Mouse (Mus musculus) heart, postnatal 14 days (tissue): Measurements from ENCODE around the gene Lrrc49. TPM values are rescaled to one million over a fixed set of nuclear protein-coding genes. Genes with fewer than 3 reads are reported as not detected.
A peak's percentile ranks its signal among the peaks of the same experiment; 100 is the strongest.

Source experiments
- DNase-seq, 2 experiments: peaks; one replicate each; pipeline ENCODE4 v3.0.0; 2021 to 2022
- intact Hi-C: fragments of 180-260 bp; cut with DNase I; formaldehyde crosslinking; loops from one replicate; pipeline ENCODE4 v1.15.1; 2025
- total RNA-seq, 2 experiments: library from RNA; stranded (reverse); gene quantifications; 2 replicates each; pipeline ENCODE4 v1.2.3; 2021

Lrrc49 gene
- total RNA-seq, 2 experiments from 2014 or later, result 5.7 to 6.8 TPM

GRCm38 (mm10) chr9:60551238-60551637 is 136.7 kb downstream of the Lrrc49 start:
- no peak for DNase-seq
- intact Hi-C loops, result no loop called here

DNA sequence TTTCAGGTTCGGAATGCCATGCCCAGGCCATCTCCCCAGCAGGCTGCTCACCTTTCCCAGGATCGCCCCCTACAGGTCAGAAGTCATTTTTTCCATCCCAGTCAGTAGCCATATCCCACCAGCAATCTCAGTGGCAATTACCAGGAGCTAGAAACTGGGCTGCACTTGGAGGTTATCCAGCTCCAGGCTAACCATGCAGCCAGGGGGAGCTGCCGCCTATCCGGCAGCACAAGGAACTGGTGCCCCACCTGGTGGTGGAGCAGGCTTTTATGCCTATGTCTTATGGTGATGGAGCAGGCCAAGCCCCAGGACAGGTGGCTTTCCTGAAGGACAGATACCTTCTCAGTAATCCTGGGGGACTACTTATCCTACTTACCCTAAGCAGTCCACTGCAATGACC is 139.8 kb downstream of the Lrrc49 start:
- intact Hi-C loops, result loop anchor here (2.0 kb wide), 1 partner anchor 303 kb away; no protein-coding TSS in a partner anchor
- peak; percentile 52 to 66 for DNase-seq

DNA sequence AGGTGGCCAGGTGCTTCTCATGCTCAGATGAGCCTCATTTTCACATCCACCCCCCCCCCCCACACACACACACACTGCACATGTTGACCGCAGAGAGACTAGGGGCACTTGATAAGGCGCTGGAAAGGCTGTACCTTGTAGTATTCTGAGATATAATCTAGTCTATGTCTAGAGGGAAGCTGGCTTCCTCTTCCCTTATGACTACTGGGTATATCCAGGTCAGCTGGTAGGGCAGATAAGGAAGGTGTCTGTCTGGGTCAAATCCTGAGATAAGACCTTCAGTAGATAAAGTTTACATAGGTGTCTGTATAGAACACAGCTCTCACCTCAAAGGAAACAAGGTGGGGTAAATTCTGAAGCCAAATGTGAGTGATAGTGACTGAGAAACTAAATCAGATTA is 141.8 kb downstream of the Lrrc49 start:
- intact Hi-C loops, result no loop called here
- no peak for DNase-seq

DNA sequence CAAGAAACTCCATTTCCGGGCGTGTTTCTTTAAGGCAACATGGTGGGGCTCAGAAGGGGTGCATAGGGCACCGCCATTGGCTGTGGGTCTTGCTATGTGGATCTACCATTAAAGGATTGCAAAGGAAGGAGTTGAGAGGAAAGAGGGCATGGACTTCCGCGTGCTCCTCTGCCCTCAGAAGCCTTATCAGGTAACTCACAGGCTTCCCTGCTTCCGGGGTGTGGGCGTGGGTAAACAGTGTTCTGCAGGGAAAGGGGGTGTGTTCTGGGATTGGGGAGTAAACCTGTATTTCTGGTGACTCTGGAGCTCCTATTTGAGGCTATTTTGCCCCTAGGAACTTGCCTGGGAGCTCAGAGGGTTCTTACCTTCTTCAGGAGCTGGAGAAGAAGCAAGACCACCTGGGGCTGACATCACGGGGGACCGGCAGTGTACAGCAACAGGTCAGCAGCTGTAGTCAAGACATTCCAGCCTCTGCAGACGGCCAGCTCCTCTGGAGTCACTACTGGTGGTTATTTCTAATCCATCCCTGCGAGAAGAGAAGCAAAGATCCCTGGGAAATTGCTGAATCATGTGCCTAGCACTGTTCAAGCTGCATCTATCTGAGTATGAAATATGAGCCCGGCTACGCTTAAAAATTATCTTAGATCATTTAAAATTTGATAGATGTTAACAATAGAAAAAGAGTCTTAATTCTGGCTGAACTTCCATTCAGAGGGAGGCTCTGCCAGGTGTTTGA is 142.4 kb downstream of the Lrrc49 start:
- DNase-seq, result no peak
- intact Hi-C loops, result no loop called here

GRCm38 (mm10) chr9:60543422-60544015 is 144.4 kb downstream of the Lrrc49 start:
- intact Hi-C loops, result no loop called here
- no peak for DNase-seq

GRCm38 (mm10) chr9:60530310-60530709 is 157.6 kb downstream of the Lrrc49 start:
- DNase-seq, result no peak
- intact Hi-C loops, result no loop called here

DNA sequence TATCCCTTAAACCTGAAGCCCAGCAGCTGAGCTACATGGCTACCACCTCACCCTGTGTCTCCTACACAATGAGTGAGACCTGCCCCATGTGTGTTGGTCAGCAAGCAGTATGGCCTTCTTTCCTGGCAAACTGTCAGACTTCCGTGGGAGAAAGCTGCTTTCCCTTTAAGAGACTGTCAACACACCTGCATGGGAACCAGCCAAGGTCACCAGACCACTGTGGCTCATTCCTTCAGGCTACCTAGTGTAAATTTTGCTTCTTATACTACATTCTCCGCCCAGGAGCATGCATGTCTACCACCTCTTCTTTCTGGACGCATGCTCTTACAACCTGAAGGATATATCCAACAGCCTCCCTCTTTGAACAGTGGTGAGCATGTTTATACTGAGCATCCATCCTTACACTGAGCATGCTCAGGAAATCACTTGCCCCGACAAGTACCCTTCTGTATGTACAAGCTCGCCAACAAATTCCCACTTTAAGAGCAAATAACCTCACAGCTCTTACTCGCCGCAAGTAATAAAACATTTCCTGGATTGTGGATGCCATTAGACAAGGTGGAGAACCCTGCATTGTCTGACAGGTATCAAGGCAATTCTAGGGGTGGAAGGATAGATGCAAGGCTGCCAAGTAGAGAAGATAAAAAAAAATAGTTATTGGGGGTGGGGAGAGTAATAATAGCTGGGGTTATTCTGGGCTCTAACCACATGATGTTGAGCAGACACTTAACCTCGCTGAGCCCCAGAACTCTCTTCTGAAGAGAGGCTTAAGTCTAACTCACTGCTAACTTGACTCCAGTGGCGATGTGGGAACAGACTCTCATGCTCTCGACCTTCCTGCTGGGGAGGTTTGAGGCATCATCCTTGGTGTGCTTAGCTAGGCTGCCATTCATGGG is 158.4 kb downstream of the Lrrc49 start:
- no peak for DNase-seq
- intact Hi-C loops, result loop anchor here (5.0 kb wide), 1 partner anchor 68 kb away; no protein-coding TSS in a partner anchor

GRCm38 (mm10) chr9:60528269-60528668 is 159.7 kb downstream of the Lrrc49 start:
- intact Hi-C loops, result loop anchor here (5.0 kb wide), 1 partner anchor 69 kb away; no protein-coding TSS in a partner anchor
- DNase-seq, result no peak

GRCm38 (mm10) chr9:60527836-60528235 is 160.1 kb downstream of the Lrrc49 start:
- no peak for DNase-seq
- intact Hi-C loops, result loop anchor here (5.0 kb wide), 1 partner anchor 69 kb away; no protein-coding TSS in a partner anchor

DNA sequence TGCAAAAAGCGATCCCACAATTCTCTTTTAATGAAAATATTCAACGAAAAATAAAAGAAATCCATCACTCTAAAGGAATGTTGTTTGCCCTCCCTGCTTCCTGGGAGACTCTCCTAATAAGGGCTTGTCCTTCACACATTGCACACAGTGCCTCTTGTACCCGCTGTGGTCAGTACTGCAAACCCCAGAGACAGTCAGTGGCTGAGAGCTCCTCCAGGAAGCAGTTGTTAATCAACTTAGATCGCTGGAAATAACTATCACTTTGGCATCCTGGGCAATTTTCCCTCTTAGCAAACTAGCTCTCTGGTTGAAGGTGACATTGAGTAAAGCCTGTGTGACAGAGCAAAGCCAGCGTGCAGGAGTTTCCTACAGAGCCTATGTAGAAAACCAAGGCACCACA is 160.9 kb downstream of the Lrrc49 start:
- no peak for DNase-seq
- intact Hi-C loops, result loop anchor here (5.0 kb wide), 1 partner anchor 70 kb away; no protein-coding TSS in a partner anchor

- intact Hi-C loops, result loop anchor here (5.0 kb wide), 1 partner anchor 71 kb away; no protein-coding TSS in a partner anchor
- DNase-seq, result no peak
These were observed 161.8 kb downstream of the Lrrc49 start for GRCm38 (mm10) chr9:60526195-60526594.

GRCm38 (mm10) chr9:60521806-60522264 is 166.1 kb downstream of the Lrrc49 start, which contains the start of gene Thsd4:
Gene Thsd4, minus strand, starts transcription at chr9:60522046.
- intact Hi-C loops, result loop anchor here (2.0 to 5.0 kb wide), 3 partner anchors 185 to 277 kb away; no protein-coding TSS in a partner anchor

DNA sequence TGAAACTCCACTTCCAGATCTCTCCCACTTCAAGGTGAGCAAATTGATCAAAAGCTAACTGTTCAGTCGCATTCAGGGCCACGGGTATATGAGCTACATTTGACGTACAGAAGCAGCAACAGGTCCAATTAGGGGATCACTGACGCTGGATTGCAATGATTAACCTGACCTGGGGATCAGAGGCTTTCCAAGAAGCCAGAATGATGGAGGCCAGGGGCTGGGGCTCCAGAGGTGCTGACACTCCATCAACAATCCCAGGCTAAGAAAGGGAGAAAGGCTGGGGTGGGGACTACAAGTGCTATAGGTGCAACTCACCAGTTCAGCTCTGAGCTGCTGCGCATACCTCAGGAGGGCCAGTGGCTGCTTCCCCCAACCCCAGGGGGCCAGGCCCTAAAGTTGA is 166.8 kb downstream of the Lrrc49 start:
- no peak for DNase-seq
- intact Hi-C loops, result loop anchor here (5.0 kb wide), 2 partner anchors 184 to 239 kb away; no protein-coding TSS in a partner anchor

More at GRCm38 (mm10) chr9:60521806-60522264, 166.1 kb downstream of the Lrrc49 start, which contains the start of gene Thsd4:
- peak; percentile 79 to 84 for DNase-seq

DNA sequence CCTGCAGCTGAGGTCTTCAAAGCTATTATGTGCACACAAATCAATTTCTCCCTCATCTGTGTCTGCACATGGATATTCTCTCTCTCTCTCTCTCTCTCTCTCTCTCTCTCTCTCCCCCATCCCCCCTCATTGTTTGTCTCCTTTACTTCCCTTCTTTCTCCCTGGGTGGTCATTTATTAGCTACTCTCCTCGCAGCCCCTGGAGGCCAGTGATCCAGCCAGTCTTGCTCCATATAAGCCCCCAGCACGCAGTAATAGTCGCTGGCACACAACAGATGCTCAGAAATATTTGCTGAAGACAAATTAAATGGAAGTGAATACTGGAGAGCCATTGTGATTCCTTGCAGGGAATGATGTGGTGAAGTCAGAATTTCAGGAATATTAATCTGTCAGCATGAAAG is 168.4 kb downstream of the Lrrc49 start:
- intact Hi-C loops, result no loop called here
- no peak for DNase-seq

Other genes with a start within 250 kb of the Lrrc49 start
- gene Thsd4, start 166.1 kb downstream of the Lrrc49 start, total RNA-seq, result 10 to 100 TPM; 10.5 to 11.8 TPM
- 1 to 10 TPM in 1 of 2 experiments, under 1 TPM in 1; 1.00 to 1.6 TPM for gene Larp6, start 24.8 kb upstream of the Lrrc49 start, total RNA-seq
- 10 to 100 TPM; 40.9 to 42.7 TPM for gene Uaca, start 106.4 kb upstream of the Lrrc49 start, total RNA-seq